Mouse (Mus musculus) ES-Bruce4 (cell line): ENCODE data around the gene Xpo4.

Source experiments
- CTCF ChIP-seq: IDR thresholded peaks from one replicate; pipeline ENCODE4 v1.8.1; 2011; ENCODE audit warnings: low read depth, low read length
- EP300 ChIP-seq: IDR thresholded peaks from 2 replicates; pipeline ENCODE4 v1.6.1; 2011; ENCODE audit warnings: low read depth, low read length; ENCODE audit not compliant: insufficient read depth
- POLR2A ChIP-seq: IDR thresholded peaks from one replicate; pipeline ENCODE4 v1.8.1; 2011; ENCODE audit warnings: low read length; ENCODE audit not compliant: insufficient read depth

GRCm38 (mm10) chr14:57679958-57680535, 14.8 kb upstream of the Xpo4 start:
- TF ChIP-seq CTCF = peak; percentile 71
- TF ChIP-seq POLR2A = no peak
- TF ChIP-seq EP300 = no peak
